Mouse (Mus musculus): ENCODE results near the gene Cuta.
A peak's percentile ranks its signal among the peaks of the same experiment; 100 is the strongest.

DNA sequence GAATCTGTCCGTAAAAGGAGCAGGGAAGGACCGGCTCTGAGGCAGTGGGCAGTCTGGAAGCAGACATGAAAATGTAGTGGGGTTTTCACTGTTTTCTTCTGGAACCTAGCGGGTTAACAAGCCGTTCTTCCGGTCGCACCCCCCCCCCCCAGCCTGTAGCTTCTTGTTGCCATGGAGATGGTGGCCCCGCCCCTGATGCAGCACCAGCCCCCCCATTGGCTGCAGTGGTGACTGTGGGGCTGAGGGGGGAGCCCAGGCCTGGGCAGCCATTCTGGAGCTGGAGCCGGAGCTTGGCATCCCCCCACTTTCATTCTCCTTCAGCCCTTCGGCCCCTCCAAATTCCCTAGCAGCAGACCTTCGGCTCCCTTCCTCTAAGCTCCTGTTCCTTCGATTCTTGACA, 12.0 kb upstream of the Cuta start:
- TF ChIP-seq POLR2A (IDR thresholded peaks at IDR 0.05; ENCODE audit: insufficient read depth, low read depth, low read length) (peak; percentile 29; the same call in 1 of the 2 replicates), CTCF (IDR thresholded peaks at IDR 0.05; ENCODE audit: insufficient read depth, low read depth, low read length) (no peak)
